Mouse (Mus musculus) cerebellum, adult 18-20 months (tissue): ENCODE data around the gene Slc35g3.

Experiments used
- DNase-seq, 2 experiments: peaks; one replicate each; pipeline ENCODE4 v3.0.0; 2021

Gene Slc35g3

DNA sequence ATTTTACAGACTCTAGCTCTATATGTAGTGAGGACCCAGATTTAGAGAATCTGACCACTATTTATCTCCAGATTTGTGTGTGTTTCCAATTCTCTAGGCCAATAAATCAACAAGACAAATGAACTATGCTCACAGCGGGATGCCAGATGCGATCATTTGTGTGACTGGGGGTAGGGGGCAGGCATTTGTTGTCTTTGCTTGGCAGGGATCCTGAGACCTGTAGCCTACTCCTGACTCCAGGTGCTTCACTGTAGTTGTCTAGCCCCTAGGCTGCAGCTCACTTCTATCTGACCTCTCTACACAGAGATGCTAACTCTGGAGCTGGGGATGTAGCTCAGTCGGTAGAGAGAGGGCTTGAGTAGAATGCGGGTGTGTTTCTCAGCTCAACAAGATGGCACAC, 20.1 kb upstream of the Slc35g3 start:
- DNase-seq, result no peak

DNA sequence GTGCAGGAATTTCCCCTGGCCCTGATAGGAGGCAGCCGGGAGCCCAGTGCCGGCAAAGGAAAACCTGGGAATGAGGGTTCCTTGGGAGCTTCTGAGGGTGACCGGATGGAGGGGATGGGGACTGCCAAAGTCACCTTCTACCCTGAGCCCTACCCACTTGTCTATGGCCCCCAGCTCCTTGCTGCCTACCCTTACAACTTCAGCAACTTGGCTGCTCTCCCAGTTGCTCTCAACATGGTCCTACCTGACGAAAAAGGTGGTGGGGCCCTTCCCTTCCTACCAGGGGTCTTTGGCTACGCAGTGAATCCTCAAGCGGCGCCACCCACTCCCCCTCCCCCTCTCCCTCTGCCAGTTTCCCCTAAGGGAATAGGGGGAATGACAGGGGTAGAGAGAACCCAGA, 17.2 kb upstream of the Slc35g3 start:
- no peak for DNase-seq

DNA sequence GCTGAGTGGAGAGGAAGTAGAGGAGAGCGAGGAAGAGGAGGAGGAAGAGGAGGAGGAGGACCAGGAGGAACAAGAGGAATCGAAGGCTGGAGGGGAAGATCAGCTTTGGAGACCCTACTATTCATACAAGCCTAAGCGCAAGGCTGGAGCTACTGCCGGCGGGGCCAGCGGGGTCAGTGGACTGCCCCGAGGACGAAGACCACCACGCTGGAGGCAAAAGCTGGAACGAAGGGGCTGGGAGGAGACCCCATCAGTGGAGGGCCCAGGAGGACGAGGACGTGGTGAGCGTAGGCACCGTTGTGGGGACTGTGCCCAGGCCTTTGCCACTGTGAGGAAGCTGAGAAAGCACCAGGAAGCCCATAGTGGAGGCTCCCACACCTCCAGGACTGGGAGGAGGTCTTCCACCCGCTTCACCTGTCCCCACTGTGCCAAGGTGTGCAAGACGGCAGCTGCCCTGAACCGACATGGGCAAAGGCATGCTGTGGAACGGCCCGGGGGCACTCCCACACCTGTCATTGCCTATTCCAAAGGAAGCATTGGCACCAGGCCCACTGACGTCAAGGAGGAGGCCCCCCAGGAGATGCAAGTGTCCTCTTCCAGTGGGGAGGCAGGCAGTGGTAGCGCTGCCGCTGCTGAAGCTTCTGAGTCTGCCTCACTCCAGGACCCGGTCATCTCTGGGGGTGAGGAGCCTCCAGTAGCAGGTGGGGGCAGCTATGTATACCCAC, 16.7 kb upstream of the Slc35g3 start:
- DNase-seq, result peak; percentile 51 to 62

DNA sequence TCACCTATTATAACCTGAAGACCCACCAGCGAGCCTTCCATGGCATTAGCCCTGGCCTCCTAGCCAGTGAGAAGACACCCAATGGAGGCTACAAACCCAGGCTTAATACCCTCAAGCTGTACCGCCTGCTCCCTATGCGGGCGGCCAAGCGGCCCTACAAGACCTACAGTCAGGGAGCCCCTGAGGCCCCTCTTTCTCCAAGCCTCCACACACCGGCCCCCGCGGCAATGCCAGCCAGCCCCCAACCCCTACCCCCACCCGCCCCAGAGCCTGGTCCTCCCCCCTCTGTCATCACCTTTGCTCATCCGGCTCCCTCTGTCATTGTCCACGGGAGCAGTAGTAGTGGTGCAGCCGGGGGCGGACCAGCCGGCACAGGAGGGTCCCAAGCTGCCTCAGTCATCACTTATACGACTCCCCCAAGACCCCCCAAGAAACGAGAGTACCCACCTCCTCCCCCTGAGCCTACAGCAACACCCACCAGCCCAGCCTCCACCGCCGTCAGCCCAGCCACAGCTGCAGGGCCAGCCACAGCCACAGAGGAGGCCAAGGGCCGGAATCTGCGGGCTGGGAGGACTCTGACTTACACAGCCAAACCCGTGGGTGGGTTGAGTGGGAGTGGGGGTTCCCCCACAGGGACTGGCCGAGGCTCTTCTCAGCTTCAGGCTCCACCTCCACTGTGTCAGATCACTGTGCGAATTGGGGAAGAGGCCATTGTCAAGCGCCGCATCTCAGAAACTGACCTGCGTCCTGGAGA, 15.9 kb upstream of the Slc35g3 start:
- no peak for DNase-seq

DNA sequence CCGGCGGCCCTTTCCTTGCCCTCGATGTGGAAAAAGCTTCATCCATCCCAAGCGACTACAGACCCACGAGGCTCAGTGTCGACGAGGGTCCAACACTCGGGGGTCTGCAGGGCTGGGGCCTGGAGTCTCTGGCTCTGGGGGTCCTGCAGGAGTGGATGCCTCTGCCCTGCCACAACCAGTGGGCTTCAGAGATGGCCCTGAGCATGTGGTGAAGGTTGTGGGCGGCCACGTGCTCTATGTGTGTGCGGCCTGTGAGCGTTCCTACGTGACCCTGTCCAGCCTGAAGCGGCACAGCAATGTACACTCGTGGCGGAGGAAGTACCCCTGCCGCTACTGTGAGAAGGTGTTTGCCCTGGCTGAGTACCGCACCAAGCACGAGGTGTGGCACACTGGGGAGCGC, 14.7 kb upstream of the Slc35g3 start:
- no peak for DNase-seq

DNA sequence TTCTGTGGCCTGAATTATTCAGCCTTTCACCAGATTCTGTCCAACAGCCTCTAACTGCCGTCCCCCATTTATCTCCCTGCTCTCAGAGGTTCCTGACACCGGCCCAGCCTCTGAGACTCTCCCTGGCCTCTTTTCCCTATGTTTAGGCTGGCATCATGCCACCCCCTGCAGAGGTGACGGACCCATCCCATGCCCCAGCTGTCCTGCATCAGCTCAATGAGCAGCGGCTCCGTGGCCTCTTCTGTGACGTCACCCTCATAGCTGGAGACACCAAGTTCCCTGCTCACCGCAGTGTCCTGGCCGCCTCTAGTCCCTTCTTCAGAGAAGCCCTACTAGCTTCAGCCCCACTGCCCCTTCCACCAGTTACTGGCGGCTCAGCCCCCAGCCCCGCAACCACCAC, 13.9 kb upstream of the Slc35g3 start:
- peak; percentile 35 to 39 for DNase-seq

DNA sequence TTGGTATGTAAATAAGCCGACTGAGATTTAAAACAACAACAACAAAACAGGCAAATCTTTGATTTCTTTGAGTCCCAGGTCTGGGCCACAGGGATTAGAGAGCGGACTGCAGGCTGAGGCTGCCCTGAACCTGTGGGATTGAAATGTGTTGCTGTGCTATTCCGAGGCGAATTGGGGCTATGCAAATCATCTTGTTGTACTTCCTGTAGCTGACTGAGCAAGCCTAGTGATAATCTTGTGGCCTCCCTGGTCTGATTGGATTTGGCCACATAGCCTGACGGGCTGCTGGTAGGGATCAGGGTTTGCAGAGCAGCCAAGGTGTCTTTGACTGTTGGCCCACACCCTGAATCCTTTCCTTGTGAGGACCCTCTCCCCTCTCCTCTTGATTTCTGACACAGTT, 13.2 kb upstream of the Slc35g3 start:
- DNase-seq, result no peak

DNA sequence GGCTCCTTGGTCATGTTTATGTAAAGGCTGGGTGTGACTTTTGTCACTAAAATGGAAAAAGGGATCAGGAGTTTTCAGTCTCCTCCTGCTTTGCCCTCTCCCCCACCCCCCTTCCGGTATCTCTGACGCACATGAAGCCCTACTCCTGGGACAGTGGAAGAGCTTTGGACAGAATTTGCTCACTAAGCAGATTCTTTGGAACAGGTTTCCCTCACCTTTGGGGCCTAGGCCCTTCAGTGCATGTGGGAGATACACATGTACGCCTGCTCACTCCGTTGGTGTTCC, 5.8 kb upstream of the Slc35g3 start:
- DNase-seq, result no peak

DNA sequence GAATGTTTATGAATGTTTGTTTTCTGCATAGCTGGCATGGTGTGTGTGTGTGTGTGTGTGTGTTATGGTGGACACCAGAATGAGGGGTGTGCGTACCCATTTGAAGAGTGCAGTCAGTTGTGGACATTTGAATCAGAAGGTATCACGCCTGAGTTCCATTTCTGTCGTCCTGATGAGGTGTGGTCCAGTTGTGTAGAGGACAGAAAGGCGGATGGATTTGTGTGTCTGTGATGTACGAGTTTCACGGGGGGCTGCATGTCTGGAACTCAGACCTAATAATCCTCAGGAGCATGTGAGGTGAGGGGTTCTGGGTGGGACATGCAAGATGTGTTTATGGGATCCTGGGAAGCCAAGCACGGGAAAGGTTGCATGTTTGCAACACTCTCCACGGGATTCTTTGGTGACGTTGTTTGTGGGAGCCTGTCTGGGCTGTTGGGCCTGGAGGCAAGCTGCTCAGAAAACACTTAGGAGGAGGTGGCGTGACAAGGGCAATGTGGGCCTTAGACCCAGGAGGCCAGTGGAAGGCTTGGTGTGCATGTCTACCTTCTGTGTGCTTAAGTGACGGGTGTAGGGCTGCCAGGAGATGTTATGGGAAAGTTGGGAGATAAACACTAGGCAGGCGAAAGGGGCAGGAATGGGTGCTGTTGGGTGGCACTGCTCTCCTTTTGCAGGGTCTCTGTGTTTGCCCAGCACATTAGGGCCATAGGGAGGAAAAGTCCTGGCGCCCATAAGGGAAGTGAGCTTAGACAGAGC, 5.3 kb upstream of the Slc35g3 start:
- DNase-seq, result peak in 1 of 2 experiments; percentile 43

DNA sequence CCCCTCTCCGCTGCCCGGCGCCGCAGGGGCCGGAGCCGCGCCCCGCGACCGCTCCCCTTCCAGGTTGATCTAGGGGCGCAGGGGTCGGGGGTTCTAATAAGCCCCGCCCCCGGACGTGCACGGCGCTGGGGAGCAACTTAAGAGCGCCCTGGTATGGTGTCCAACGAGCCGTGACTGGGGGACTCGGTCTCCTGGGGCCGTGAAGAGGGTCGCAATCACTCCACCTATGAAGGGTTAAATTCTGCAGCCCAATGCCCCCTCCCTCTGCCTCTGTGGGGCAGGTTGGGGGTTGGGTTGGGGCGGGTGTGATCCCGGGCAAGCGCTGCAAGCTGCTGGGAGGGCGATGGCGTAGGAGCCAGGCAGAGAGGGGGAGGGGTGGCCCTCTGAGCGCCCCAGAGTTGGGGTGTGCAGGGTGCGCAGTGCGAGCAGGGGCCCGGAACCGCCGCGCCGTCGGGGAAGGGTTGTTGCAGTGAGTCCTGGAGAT, 4.4 kb upstream of the Slc35g3 start:
- peak; percentile 75 to 76 for DNase-seq

DNA sequence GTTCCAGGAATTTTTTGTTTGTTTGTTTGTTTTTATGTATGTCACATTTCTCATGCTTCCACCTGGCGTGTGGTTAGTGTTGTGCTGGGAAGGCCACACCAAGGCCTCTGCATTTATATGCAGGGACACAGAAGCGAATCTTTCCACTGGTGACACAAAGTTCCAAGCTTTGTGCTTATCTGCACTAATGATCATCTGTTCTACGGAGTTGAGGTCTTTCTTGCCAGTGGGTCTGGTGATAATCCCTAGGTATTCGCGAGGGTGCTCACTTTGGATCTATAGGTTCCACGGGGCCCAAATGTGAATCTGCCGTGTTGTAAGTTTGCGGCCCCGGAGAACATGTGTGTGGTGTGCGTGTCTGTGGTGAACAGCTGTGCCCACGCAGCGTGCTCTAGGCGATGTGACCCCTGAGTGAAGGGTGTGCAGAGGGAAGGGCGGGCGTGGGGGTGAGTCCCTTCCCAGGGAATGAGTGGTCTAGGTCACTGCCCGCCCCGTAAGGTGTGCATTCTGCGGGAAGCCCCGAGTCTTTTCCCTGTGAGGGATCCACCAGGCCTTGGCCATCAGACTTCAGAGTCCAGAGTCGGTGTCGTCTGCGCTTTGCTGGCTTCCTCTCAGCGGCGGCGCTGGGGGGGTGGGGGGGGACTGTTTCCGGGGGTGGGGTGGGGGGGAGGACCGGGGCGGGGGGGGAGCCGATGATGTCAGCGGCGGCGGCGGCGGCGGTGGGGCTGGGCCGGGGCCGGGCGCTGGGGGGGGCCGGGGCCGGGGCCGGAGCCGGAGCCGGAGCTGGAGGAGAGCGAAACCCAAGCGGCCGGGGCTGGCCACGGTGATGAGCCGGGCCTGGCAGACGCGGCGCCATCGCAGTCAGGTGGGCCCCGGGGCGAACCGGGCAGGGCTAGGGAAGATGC, 3.7 kb upstream of the Slc35g3 start, which contains the start of gene Zbtb4:
Gene Zbtb4 (plus strand): TSS at position 692 of the 905 bp plus-strand sequence.
- peak; percentile 50 to 71 for DNase-seq

DNA sequence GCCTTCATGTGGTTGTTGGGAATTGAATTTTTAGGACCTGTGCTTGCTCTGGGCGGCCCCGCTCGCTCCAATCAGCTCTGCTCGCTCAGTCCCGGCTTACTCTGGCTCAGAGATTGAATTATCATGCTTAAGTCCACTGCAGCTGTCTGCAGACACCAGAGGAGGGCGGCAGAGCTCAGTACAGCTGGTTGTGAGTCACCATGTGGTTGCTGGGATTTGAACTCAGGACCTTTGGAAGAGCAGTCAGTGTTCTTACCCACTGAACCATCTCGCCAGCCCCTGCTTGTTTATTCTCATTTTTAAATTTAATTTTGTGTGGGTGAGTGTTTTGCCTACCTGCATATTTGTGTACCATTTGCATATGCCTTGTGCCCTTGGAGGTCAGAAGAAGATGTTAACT, 1.8 kb upstream of the Slc35g3 start:
- DNase-seq, result no peak

DNA sequence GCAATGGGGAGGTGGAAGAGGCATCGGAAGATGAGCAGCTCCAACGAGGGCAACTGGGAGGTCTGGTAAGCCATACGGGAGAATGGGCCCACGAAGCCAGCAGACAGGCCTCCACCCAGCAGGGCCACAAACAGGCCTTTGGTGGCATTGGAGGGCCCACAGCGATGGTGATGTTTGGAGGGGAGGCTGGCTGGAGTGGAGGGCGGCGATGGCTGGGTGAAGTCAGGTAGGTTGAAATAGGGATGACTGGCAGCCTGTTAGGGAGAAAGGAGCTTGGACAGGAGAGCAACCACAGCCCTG, 917 bp downstream of the Slc35g3 start:
- DNase-seq, result no peak

DNA sequence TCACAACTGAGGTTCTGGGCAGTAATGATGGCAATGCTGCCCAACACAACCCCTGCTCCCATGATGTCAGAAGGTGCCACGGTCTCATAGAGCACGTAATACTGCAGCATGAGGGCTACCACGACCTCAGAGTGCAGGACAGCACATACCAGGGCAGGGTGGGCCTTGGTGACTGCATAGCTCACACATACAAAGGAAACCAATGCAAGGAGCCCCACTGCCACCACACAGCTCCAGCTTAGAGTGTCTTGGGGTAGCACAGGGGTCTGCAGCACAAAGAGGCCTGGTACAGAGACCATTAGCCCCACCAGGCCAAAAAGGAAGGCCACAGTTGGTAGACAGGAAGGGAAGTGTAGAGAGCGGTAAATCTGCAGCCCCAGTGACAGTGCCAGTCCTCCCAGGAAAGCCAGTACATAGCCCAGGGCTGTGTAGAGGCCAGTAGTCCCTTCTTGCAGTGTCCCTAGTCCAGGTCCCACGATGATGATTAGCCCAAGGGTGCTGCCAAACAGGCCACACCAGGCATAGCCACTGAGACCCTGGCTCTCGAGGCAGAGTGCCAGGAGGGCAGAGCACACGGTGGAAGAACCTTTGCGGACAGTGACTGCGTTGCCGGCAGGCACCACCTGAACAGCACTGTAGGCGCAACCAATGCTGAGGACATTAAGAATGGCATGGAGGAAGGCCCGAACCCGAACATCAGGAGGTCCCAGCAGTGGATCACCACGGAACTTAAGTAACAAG, 1.4 kb downstream of the Slc35g3 start:
- peak in 1 of 2 experiments; percentile 37 for DNase-seq

DNA sequence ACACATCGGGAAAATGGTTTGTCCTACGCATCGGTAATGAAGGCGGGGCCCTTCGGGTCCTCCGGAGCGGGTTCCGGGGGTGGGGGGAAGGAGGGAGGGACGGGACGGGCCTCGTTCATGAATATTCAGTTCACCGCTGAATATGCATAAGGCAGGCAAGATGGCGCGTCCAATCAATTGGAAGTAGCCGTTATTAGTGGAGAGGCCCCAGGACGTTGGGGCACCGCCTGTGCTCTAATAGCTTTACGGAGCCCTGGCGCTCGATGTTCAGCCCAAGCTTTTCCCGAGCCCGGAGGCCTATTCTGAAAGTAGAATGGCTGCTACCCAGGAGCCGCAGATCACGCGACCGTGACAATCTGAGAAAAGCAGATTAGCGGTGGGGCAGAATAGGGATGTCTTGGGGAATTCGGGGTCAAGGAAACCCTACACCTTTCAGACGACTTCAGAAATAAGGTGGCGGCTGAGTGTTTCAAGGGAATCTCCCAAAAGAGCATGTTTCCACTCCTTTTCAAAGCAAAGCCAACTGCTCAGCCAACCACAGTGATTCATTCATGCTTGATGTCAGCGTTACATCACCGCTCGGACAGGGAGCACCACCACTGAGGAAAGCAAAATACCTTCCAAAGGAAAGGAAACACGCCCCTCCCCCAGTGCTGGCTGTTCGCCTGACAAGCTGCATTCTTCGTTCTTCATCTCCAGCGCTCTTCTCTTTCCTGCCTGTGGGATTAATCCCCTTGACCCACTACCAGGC, 2.6 kb downstream of the Slc35g3 start:
- peak; percentile 90 to 93 for DNase-seq

DNA sequence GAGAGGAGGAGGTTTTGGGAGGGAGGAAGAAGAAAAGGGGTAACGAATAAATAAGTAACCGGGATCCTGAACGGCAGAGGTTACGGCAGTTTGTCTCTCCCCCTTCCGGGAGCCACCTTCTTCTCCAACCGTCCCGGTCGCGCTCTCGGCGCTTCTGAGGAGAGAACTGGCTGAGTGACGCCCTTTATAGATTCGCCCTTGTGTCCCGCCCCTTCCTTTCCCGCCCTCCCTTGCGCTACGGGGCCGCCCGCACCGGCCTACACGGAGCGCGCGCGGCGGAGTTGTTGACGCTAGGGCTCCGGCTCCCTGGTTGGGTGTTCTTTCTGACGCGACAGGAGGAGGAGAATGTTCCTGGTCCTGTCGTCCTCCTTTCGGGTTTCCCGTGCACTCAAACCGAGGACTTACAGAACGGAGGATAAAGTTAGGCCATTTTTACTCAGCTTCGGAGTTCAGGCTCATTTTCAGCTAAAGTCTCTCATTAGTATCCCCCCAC, 3.2 kb downstream of the Slc35g3 start, which contains the start of gene Polr2a:
Gene Polr2a (minus strand): TSS at position 160 of the 493 bp plus-strand sequence.
- DNase-seq, result peak; percentile 95 to 98

DNA sequence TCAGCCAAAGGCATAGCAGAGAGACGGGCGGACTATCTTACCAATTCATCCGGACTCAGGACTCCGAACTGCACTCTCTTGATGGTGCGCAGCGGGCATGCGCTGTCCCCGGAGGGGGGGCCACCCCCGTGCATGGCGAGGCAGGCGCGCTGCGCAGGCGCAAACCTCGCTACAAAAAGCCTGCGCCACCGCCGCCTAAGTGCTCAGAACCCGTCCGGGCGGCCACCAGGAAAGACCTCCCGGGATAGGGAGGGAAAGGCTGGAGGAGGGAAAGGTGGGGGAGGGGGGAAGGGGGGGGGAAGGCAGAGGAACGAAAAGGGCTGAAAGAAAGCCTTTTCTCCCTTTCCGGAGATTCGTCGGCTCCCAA, 3.7 kb downstream of the Slc35g3 start:
- peak; percentile 96 to 99 for DNase-seq

DNA sequence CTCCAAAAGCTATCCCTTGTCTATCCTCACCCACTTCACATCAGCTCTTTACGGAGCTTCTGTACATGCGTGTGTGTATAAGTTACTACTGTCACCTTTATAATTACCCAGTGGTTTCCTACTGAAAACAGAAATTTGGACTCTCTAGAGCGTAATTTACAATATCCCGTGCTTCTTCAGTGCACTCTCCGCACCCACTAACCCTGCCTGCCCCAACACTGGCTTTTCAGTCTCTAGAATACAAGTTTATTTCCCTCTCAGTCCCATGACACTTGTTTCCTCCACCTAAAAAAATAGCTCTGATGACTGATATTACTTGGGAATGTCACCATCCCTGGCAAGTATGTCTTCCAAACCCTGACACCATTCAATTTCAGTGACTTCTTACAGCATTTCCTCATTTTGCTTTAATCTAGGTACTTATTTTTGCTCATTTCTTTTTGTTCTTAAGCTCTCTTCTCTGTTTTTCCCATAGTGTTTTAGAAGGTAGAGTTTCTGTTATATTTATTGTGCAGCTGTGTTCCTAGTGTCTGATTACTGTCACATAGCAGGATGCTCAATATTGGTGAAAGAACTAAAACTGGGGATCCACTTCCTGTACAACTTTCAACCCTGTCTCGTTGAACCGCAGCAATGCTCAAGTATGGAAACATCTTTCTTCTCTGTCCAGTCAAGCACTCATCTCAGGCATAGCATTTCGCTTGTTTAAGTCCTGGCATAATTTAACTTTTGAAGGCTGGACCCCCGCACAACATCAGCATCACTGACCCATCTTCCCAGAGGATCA, 4.3 kb downstream of the Slc35g3 start:
- DNase-seq, result no peak

DNA sequence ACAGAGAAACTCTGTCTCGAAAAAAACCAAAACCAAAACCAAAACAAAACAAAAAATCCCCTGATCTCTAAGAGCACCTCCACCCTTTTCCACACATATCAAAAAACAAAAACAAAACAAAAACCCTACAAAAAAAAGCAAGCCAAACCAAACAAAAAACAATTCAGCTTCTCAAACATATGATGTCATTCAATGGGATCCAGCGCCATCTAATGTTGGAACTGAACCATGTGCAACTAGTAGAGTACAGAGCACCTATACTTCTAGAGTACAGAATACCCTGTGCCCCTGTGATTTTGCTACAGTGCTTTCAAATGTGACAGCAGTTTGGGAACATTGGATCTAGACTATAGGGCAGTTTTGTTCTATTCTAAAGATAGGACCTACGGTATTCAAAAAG, 7.1 kb downstream of the Slc35g3 start:
- DNase-seq, result peak; percentile 56 to 70

DNA sequence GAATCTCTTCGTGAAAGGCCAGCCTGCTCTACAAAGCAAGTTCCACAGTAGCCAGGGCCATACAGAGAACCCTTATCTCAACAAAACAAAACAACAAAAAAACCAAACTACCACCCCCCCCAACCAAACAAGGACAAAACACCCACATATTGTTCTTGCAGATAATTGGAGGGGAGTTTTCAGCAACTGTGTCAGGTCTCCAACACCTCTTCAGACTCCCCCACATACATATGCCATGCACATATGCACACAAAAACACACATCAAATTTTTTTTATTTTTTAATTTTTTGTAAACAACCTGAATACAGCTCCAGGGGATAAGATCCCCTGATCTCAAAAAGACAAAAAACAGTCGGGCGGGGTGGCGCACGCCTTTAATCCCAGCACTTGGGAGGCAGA, 7.5 kb downstream of the Slc35g3 start:
- no peak for DNase-seq
